Mouse (Mus musculus): ENCODE data around the gene Cldn12. TPM values are rescaled to one million over a fixed set of nuclear protein-coding genes. Genes with fewer than 3 reads are reported as not detected.

Cldn12 gene
- polyA plus RNA-seq, 1 experiment from 2014 or later: 19.7 TPM

DNA sequence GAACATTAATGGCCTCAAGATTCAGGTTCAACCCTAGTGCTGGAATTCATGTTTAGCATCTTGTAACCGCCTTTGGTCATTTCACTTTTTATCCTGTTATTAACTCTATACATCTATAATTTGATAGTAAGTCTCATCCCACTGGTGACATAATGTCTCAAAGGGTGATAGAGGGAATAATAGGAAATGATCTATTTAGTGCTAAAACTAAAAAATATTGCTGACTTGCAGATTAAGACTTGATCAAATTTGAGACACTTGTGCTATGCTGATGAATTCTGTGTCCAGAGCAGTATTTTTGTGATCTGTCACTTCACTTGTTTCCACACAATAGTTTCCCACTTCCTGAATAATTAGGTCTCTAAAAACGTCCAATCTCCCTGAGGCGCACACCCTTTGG is 3.4 kb downstream of the Cldn12 start:
- no peak overlapping the region for H3K4me2 ChIP-seq
- peaks cover 22% of the 10 kb centered on the region for H3K4me1 ChIP-seq
- WGBS: 84% methylated on average over 3 of the region's 3 CpGs
- no peaks in the 10 kb centered on the region for H3K27me3 ChIP-seq
- H3K4me3 ChIP-seq: no peak overlapping the region
- H3K36me3 ChIP-seq: peaks cover 25% of the 10 kb centered on the region
- H3K9me3 ChIP-seq: no peaks in the 10 kb centered on the region
- H3K9ac ChIP-seq: no peak overlapping the region
- no peak overlapping the region for H3K27ac ChIP-seq
- ATAC-seq (ENCODE audit: insufficient number of reproducible peaks, insufficient read depth, low FRiP score, low TSS enrichment, low read depth): no peak

DNA sequence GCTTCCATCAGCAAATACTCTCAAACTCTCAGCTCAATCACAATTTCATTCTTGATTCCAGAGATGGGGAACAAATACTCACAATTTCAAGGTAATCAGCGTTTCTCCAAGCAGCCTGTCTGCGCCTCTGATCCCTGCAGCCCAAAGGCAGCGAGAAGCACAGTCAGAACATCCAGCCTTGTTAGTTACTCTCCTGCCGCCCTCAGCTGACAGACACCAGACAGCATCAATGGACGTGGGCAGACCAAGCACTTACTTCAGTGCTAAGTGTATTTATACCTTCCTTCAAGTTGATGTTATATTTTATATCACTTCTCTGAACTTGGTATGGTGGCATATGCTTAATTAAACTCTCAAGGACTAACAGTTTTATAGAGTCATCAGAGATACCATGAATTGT is 3.8 kb downstream of the Cldn12 start:
- ATAC-seq (ENCODE audit: insufficient number of reproducible peaks, insufficient read depth, low FRiP score, low TSS enrichment, low read depth): no peak
- no peak overlapping the region for H3K27ac ChIP-seq
- WGBS: 73% methylated on average over 5 of the region's 5 CpGs

DNA sequence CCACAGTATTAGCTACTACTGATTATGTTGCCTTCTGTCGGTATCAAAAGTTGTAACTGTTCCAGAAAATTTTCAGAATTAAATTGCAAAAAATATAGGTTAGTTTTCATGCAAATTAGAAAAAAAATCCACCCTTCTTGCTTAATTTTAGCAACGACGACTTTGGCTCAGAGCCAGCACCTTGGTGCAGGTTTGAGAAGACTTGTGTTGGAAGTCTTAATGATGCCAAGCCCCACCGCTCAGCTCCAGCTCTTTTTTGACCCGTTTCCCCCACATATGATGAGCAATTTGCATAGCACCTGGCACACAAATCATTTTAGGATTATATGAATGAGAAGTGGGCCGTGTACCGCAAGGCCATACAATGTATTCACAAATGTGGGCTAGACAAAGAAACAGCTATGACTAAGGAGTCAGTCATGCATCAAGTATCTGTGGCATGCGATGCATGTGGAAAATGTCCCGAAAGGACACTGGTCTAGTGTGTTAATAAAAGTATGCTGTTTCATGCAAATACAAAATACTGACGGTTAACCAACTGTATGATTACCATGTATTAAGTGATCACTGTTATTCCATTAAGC is 4.4 kb downstream of the Cldn12 start:
- Histone ChIP-seq H3K36me3 (peaks cover 26% of the 10 kb centered on the region), H3K4me2 (no peak overlapping the region), H3K27me3 (no peaks in the 10 kb centered on the region), H3K4me3 (no peak overlapping the region), H3K27ac (no peak overlapping the region), H3K9me3 (no peaks in the 10 kb centered on the region), H3K9ac (no peak overlapping the region), H3K4me1 (peaks cover 22% of the 10 kb centered on the region)
- ATAC-seq (ENCODE audit: insufficient number of reproducible peaks, insufficient read depth, low FRiP score, low TSS enrichment, low read depth): no peak
- 65% methylated on average over 10 of the region's 10 CpGs for WGBS

More for the DNA sequence above, 3.8 kb downstream of the Cldn12 start:
- Histone ChIP-seq H3K9me3 (no peaks in the 10 kb centered on the region), H3K27me3 (no peaks in the 10 kb centered on the region), H3K4me2 (no peak overlapping the region), H3K36me3 (peaks cover 26% of the 10 kb centered on the region), H3K4me1 (peaks cover 22% of the 10 kb centered on the region), H3K4me3 (no peak overlapping the region), H3K9ac (no peak overlapping the region)

DNA sequence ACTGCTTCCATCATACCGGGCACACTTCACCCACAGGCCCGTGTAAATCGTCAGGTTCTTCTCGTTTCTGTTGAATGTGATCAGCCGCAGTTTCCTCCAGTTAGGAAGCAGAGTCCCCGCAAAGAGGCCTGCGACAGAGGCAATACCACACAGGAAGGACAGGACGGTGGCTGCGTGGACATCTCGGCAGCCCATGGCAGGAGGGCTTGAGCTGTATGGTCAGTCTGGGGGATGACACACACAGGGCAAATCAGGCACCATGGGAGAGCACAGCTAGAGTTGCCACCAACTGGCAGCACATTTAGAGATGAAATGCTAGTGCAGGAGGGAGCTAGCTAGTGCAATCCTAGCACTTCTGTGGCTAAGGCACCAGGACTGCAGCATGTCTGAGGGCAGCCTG is 6.5 kb downstream of the Cldn12 start:
- Histone ChIP-seq H3K9me3 (no peaks in the 10 kb centered on the region), H3K4me1 (peaks cover 19% of the 10 kb centered on the region), H3K9ac (no peak overlapping the region), H3K4me2 (no peak overlapping the region), H3K27ac (no peak overlapping the region), H3K4me3 (no peak overlapping the region), H3K27me3 (no peaks in the 10 kb centered on the region), H3K36me3 (peaks cover 34% of the 10 kb centered on the region)
- ATAC-seq (ENCODE audit: insufficient number of reproducible peaks, insufficient read depth, low FRiP score, low TSS enrichment, low read depth): no peak
- WGBS: 84% methylated on average over 10 of the region's 10 CpGs

DNA sequence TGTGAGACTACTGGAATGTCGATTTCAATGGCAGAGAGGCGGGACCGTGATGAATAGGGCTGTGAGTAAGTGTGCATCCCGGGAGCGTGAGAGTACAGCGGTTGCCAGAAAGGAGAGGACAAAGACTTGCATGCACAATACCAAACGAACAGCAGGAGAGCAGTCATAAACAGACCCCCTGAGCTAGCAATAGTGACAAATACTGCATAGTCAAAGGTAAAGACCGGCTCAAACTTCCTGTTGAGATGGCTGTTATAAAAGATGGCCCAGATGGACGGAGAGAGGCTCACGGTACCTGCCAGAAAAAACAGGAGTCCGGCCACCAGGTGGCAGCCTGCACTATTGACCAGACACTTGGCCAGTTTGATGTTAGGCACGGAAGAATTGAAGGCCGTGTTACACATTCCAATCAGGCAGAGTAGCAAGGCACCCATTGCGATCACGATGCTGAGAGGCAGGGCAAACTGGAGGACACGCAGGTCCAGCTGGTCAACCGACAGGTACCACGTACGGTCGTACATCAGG is 7.0 kb downstream of the Cldn12 start:
- Histone ChIP-seq H3K4me2 (no peak overlapping the region), H3K27ac (no peak overlapping the region), H3K9ac (no peak overlapping the region), H3K27me3 (no peaks in the 10 kb centered on the region), H3K4me3 (no peak overlapping the region), H3K36me3 (peaks cover 34% of the 10 kb centered on the region), H3K9me3 (no peaks in the 10 kb centered on the region), H3K4me1 (peaks cover 19% of the 10 kb centered on the region)
- WGBS: 62% methylated on average over 20 of the region's 20 CpGs
- no peak for ATAC-seq (ENCODE audit: insufficient number of reproducible peaks, insufficient read depth, low FRiP score, low TSS enrichment, low read depth)

DNA sequence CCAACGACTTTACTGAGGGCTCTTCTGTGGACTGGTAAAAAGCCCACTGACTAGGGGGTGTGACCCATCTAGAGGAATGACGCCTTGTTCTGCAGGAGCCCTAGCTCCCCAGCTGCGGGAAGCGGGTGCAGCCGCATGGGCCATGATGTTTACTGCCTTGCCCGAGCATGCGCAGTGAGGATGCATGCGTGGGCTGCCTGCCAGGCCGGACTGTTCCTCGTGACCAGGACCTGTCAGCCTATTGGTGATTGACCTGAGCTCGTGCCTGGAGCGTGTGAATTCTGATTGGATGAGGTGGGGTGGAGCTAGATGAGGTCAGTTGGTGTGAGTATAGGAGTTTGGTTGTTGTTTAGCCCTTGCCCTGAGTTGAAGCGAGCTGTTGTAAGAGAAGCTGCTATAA is 10.3 kb downstream of the Cldn12 start:
- Histone ChIP-seq H3K9me3 (no peaks in the 10 kb centered on the region), H3K27me3 (no peaks in the 10 kb centered on the region), H3K4me3 (no peak overlapping the region), H3K4me2 (no peak overlapping the region), H3K27ac (no peak overlapping the region), H3K36me3 (peaks cover 26% of the 10 kb centered on the region), H3K9ac (no peak overlapping the region), H3K4me1 (peaks cover 10% of the 10 kb centered on the region)
- ATAC-seq (ENCODE audit: insufficient number of reproducible peaks, insufficient read depth, low FRiP score, low TSS enrichment, low read depth): no peak
- WGBS: 90% methylated on average over 13 of the region's 13 CpGs

DNA sequence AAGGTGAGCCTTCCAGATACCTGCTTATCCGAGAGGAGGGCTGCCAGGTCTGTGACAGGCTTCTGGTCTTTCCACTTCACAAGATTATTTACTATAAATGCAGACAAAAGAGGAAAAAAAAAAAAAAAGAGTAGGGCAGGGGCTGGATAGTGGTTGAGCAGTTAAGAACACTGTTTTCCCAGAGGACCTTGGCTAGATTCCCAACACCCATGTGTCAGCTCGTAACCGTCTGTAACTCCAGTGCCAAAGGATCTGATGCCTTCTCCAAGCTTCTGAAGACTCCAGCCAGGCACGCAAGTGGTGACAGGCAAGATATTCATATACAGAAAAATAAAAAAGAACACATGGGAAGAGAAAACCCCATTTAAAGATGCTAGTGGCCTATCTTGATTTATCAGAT is 11.4 kb downstream of the Cldn12 start:
- Histone ChIP-seq H3K27ac (no peak overlapping the region), H3K9ac (no peak overlapping the region), H3K27me3 (no peaks in the 10 kb centered on the region), H3K4me3 (no peak overlapping the region), H3K9me3 (no peaks in the 10 kb centered on the region), H3K4me2 (no peak overlapping the region), H3K4me1 (peaks cover 4% of the 10 kb centered on the region; the same call in 1 of the 2 replicates), H3K36me3 (peaks cover 26% of the 10 kb centered on the region)
- no peak for ATAC-seq (ENCODE audit: insufficient number of reproducible peaks, insufficient read depth, low FRiP score, low TSS enrichment, low read depth)
- 81% methylated on average over 4 of the region's 4 CpGs for WGBS

DNA sequence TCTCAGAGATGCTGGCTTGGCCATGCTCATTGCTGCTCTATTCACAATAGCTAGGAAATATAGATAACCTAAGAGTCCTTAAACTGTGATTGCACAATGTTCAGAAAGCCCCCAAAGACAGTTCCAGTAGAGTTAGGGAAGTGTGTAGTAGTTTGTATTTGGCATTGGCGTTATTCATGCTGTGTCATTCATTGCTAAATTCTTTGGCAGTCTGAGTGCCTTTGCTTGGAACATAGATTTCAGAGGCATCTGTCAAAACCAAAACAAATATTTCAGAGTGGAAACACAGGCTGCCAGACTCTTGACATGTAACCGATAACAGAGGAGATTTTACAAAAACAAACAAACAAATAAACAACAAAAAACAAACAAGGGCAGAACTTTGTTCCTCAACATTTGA is 13.2 kb downstream of the Cldn12 start:
- no peak overlapping the region for H3K27ac ChIP-seq
- H3K4me1 ChIP-seq: no peaks in the 10 kb centered on the region
- H3K9ac ChIP-seq: no peak overlapping the region
- H3K27me3 ChIP-seq: no peaks in the 10 kb centered on the region
- no peaks in the 10 kb centered on the region for H3K9me3 ChIP-seq
- no peak overlapping the region for H3K4me3 ChIP-seq
- no peak overlapping the region for H3K4me2 ChIP-seq
- ATAC-seq (ENCODE audit: insufficient number of reproducible peaks, insufficient read depth, low FRiP score, low TSS enrichment, low read depth): no peak
- 87% methylated on average over 2 of the region's 2 CpGs for WGBS
- H3K36me3 ChIP-seq: peaks cover 11% of the 10 kb centered on the region

DNA sequence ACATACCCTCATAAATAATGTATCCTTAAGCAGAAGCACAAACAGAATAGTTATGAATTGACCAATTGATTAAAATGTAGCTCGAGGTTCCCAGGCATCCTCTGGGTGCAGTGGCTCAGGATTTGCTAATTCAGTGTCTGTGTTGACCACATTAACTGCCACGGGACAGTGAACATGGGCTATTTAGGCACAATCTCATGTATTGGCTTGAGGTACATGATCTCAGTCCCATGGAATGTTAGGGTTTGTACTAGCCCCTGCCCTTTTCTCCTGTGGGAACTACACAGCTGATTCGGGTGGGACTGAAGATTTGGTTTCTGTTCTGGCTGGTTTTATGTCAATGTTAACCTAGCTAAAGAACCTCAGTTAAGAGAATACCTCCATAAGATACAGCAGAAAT is 18.4 kb downstream of the Cldn12 start:
- H3K9ac ChIP-seq: no peak overlapping the region
- no peaks in the 10 kb centered on the region; the same call in 1 of the 2 replicates for H3K27me3 ChIP-seq
- WGBS: 64% methylated on average over 3 of the region's 3 CpGs
- H3K4me2 ChIP-seq: no peak overlapping the region
- no peak for ATAC-seq (ENCODE audit: insufficient number of reproducible peaks, insufficient read depth, low FRiP score, low TSS enrichment, low read depth)
- no peak overlapping the region for H3K27ac ChIP-seq
- H3K9me3 ChIP-seq: no peaks in the 10 kb centered on the region
- H3K4me1 ChIP-seq: no peaks in the 10 kb centered on the region
- no peak overlapping the region for H3K4me3 ChIP-seq
- H3K36me3 ChIP-seq: no peaks in the 10 kb centered on the region

DNA sequence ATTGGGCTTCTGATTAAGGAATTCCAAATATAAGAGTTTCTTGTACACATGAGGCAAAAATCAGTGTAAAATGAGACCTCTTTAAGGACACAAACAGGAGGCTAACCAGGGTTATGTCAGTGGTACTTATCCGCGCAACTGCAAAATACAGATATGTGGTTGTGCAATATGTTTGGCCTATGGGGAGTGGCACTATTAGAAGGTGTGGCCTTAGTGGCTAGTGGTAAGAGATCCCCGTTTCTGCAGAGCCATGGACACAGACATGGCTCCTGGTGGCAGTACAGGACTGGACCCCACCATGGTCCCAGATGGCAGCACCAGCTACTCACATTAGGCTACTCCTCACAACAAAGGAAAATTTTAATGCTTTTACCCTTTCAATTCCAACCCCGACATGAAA is 19.7 kb downstream of the Cldn12 start:
- no peak overlapping the region for H3K4me3 ChIP-seq
- H3K27me3 ChIP-seq: no peaks in the 10 kb centered on the region; the same call in 1 of the 2 replicates
- no peaks in the 10 kb centered on the region for H3K4me1 ChIP-seq
- H3K4me2 ChIP-seq: no peak overlapping the region
- H3K9me3 ChIP-seq: no peaks in the 10 kb centered on the region
- H3K27ac ChIP-seq: no peak overlapping the region
- H3K36me3 ChIP-seq: no peaks in the 10 kb centered on the region
- H3K9ac ChIP-seq: no peak overlapping the region
- no peak for ATAC-seq (ENCODE audit: insufficient number of reproducible peaks, insufficient read depth, low FRiP score, low TSS enrichment, low read depth)
- WGBS: 84% methylated on average over 4 of the region's 4 CpGs

DNA sequence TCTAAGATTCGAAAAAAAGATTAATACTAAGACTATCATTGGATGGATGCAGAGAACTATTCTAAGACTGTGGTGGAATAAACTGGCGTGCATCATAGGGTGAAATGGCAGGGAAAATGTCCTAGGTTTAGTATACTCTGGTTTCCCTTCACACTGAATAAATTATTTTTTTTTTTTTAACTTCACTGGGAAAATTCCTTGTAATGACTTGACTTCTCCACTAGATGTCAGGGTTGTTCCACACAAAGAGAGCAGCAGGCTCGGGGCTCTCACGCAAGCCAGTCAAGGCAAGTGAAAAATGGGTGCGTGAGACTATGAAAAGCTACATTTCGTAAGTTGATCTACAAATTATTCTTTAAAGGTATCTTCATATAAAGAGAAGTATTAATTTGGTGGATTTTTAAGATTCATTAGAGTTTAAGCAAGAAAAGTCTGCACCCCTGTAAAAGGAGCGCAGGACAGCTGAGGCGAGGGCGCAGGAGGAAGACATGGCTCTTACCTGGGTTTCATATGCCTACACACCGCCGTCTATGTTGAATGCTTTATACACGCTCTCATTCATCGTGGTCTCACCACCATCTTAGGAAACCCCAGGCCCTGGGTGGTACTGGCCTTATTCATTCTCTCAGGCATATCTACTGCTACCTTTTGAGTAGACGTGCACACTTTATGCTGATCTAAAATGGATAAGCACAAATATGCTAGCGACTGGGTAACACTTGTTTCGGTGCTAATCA is 20.3 kb downstream of the Cldn12 start:
- Histone ChIP-seq H3K4me2 (no peak overlapping the region), H3K27ac (no peak overlapping the region), H3K4me1 (no peaks in the 10 kb centered on the region), H3K4me3 (no peak overlapping the region), H3K36me3 (no peaks in the 10 kb centered on the region), H3K27me3 (no peaks in the 10 kb centered on the region; the same call in 1 of the 2 replicates), H3K9ac (no peak overlapping the region), H3K9me3 (no peaks in the 10 kb centered on the region)
- 40% methylated on average over 16 of the region's 16 CpGs for WGBS
- ATAC-seq (ENCODE audit: insufficient number of reproducible peaks, insufficient read depth, low FRiP score, low TSS enrichment, low read depth): no peak

DNA sequence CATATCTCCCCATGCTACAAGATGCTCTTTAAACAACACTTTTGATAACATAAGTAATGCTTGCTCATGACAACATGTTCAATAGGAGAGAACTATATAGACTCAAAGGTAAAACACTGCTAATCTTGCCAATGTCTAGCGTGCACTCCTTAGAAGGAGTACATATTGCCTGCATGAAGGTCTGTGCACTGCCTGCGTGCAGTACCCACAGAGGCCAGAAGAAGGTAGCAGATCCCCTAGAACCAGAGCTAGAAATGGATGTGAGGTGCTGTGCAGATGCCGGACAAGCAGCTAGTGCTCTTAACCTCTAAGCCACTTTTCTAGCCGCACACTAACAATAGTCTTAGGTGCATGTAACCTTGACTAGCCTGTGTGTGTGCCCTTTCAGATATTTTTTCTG is 22.6 kb downstream of the Cldn12 start:
- no peaks in the 10 kb centered on the region for H3K9me3 ChIP-seq
- H3K4me3 ChIP-seq: no peak overlapping the region
- no peaks in the 10 kb centered on the region; the same call in 1 of the 2 replicates for H3K27me3 ChIP-seq
- no peaks in the 10 kb centered on the region for H3K4me1 ChIP-seq
- no peak overlapping the region for H3K4me2 ChIP-seq
- WGBS: 92% methylated on average over 4 of the region's 4 CpGs
- H3K27ac ChIP-seq: no peak overlapping the region
- no peaks in the 10 kb centered on the region for H3K36me3 ChIP-seq
- ATAC-seq (ENCODE audit: insufficient number of reproducible peaks, insufficient read depth, low FRiP score, low TSS enrichment, low read depth): no peak
- H3K9ac ChIP-seq: no peak overlapping the region

Data from embryonic facial prominence, embryonic 13.5 days (tissue).